Mouse (Mus musculus) gastrocnemius, postnatal 10 days (tissue): ENCODE results near the gene Arglu1. TPM values are rescaled to one million over a fixed set of nuclear protein-coding genes. Genes with fewer than 3 reads are reported as not detected.
A peak's percentile ranks its signal among the peaks of the same experiment; 100 is the strongest.

Experiments used
- DNase-seq: peaks from one replicate; pipeline ENCODE4 v3.0.0; 2021; ENCODE audit warnings: mixed read lengths
- total RNA-seq, 2 experiments: library from RNA; stranded (reverse); gene quantifications; 2 replicates each; pipeline ENCODE4 v1.2.3; 2021

The Arglu1 gene
- total RNA-seq, 2 experiments from 2014 or later = 33.5 to 46.7 TPM

GRCm38 (mm10) chr8:8658426-8659224, 31.7 kb downstream of the Arglu1 start:
- peak; percentile 85 for DNase-seq

GRCm38 (mm10) chr8:8657692-8658355, 32.5 kb downstream of the Arglu1 start:
- DNase-seq = no peak

GRCm38 (mm10) chr8:8656578-8657441, 33.5 kb downstream of the Arglu1 start:
- no peak for DNase-seq

GRCm38 (mm10) chr8:8655346-8656340, 34.7 kb downstream of the Arglu1 start:
- no peak for DNase-seq

- no peak for DNase-seq
These were observed 36.3 kb downstream of the Arglu1 start for GRCm38 (mm10) chr8:8653906-8654489.

GRCm38 (mm10) chr8:8653343-8653742, 37.0 kb downstream of the Arglu1 start:
- no peak for DNase-seq

GRCm38 (mm10) chr8:8652388-8652787, 37.9 kb downstream of the Arglu1 start:
- DNase-seq = no peak

GRCm38 (mm10) chr8:8649944-8650343, 40.4 kb downstream of the Arglu1 start:
- peak; percentile 27 for DNase-seq

- DNase-seq = no peak
These were observed 40.8 kb downstream of the Arglu1 start for GRCm38 (mm10) chr8:8649536-8649935.

- DNase-seq = no peak
These were observed 41.6 kb downstream of the Arglu1 start for GRCm38 (mm10) chr8:8648686-8649085.

GRCm38 (mm10) chr8:8647824-8648223, 42.5 kb downstream of the Arglu1 start:
- no peak for DNase-seq

GRCm38 (mm10) chr8:8647319-8647718, 43.0 kb downstream of the Arglu1 start:
- DNase-seq = no peak

- DNase-seq = no peak
These were observed 46.0 kb downstream of the Arglu1 start for GRCm38 (mm10) chr8:8644160-8644915.

- DNase-seq = no peak
These were observed 50.1 kb downstream of the Arglu1 start for GRCm38 (mm10) chr8:8640264-8640588.

- no peak for DNase-seq
These were observed 50.6 kb downstream of the Arglu1 start for GRCm38 (mm10) chr8:8639569-8640263.

- no peak for DNase-seq
These were observed 58.9 kb downstream of the Arglu1 start for GRCm38 (mm10) chr8:8631394-8631793.

GRCm38 (mm10) chr8:8624017-8624416, 66.3 kb downstream of the Arglu1 start:
- DNase-seq = no peak

- DNase-seq = no peak
These were observed 66.8 kb downstream of the Arglu1 start for GRCm38 (mm10) chr8:8623486-8623885.

- DNase-seq = no peak
These were observed 67.8 kb downstream of the Arglu1 start for GRCm38 (mm10) chr8:8622476-8622875.

GRCm38 (mm10) chr8:8622031-8622430, 68.3 kb downstream of the Arglu1 start:
- DNase-seq = no peak
